Mouse (Mus musculus) testis, postnatal 10 days (tissue): ENCODE measurements around the gene Gps2.

ENCODE experiments used
- DNase-seq: peaks from one replicate; pipeline ENCODE4 v3.0.0; 2021; ENCODE audit warnings: low spot score

The Gps2 gene

GRCm38 (mm10) chr11:69913554-69914371 is at the start of gene Gps2:
Gps2 (plus strand) TSS chr11:69913888.
- DNase-seq, result peak; percentile 90

GRCm38 (mm10) chr11:69864138-69864860 is 49.4 kb upstream of the Gps2 start:
- no peak for DNase-seq

- no peak for DNase-seq
Measured at GRCm38 (mm10) chr11:69865561-69865960, 48.1 kb upstream of the Gps2 start.

DNA sequence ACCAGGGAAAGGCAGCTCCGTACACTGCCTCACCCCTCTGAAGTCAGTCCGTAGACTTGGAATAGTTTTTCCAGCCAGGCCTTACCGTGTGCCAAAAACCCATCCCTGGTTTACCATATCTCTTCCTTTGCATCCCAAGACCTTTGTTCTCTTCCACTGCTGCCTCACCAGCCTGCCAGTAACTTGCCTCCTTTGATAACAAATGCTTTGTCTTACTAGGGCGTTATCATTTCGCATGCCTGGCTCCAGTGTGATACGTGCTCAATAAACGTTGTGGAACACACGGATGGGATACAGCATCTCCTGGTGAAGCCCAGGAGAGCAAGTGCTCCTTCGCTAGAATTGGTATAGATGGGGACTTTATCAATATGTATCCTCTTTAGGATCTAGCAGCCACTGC is 46.4 kb upstream of the Gps2 start:
- DNase-seq, result no peak

GRCm38 (mm10) chr11:69870289-69871069 is 43.2 kb upstream of the Gps2 start:
- DNase-seq, result no peak

DNA sequence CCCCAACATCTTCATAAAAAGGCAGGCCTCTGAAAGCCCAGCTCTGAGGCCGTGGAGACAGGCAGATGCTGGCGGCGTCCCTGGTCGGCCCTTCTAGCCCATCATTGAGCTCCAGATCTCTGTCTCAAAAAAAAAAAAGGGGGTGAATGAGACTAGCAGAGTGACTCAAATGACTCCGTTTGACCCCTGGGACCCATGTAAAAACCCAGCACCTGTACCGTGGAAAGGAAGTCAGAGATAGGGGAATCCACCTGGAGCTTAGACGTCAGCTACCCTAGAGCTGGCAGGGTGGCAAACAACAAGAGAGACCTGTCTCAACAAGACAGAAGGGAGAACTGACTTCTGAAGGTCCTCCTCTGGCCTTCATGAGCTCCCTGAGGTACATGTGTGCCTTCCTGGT is 41.9 kb upstream of the Gps2 start:
- DNase-seq, result no peak

GRCm38 (mm10) chr11:69872451-69872850 is 41.2 kb upstream of the Gps2 start:
- DNase-seq, result no peak

GRCm38 (mm10) chr11:69876186-69876585 is 37.5 kb upstream of the Gps2 start:
- no peak for DNase-seq

DNA sequence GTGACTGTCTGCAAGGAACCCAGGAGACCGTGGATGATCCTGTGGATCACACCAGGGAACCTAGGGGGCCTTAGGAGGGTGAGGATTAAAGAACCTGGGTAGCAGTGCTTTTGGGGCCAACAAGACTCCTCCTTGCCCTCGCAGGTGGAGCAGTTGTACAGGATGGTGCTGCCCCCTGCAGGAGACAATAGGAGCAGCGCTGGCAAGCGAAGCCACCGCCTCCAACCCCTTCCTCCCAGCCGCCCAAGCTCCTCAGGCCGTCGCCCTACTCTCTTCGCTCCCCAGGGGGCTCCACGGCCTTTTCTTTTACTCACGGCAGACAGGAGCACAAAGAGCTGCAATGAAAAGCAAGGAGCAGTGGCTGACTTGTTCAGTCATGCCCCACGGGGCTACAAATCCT is 36.8 kb upstream of the Gps2 start:
- DNase-seq, result peak; percentile 93

DNA sequence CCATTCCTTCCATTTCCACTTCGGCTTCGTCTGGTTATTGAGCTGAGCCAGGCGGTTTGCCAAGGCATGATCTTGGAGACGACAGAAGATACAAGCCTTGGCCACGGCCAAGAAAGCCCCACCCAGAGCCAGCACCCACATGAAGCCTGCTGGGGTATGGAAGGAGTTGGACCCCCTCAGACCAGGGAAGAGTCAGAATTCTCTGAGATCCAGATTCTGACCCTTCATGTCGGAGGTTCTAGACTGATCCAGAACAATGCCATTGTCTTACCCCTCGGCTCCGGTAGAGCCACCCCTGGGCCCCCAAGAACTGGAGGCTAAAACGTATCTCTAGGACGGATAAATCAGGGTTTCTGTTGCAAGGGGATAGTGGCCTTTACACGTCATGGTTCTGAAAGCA is 35.8 kb upstream of the Gps2 start, which contains the start of gene Tmem95:
TSS of gene Tmem95 (minus strand) at position 141 of the 400 bp plus-strand sequence.
- no peak for DNase-seq

DNA sequence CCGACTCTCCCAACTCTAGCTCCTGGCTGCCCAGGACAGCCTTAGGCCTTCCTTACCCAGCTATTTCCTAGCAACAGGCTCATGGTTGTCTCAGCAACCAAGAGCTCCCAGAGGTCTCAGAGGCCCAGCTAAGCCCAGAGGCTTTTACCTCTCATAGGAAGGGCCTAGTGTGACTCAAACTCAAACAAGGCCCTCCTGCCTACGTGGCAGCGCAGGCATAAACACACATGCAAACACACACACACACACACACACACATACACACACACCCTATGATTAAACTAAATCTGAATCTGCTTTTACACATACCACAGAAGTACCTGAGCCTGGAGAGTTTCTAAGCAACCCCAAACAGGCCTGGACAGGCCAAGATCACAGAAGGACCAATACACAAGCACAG is 35.3 kb upstream of the Gps2 start:
- DNase-seq, result no peak

- no peak for DNase-seq
Measured at GRCm38 (mm10) chr11:69878952-69879351, 34.7 kb upstream of the Gps2 start.

GRCm38 (mm10) chr11:69879711-69880110 is 34.0 kb upstream of the Gps2 start:
- DNase-seq, result no peak

GRCm38 (mm10) chr11:69880506-69880852 is 33.2 kb upstream of the Gps2 start:
- DNase-seq, result peak; percentile 83

DNA sequence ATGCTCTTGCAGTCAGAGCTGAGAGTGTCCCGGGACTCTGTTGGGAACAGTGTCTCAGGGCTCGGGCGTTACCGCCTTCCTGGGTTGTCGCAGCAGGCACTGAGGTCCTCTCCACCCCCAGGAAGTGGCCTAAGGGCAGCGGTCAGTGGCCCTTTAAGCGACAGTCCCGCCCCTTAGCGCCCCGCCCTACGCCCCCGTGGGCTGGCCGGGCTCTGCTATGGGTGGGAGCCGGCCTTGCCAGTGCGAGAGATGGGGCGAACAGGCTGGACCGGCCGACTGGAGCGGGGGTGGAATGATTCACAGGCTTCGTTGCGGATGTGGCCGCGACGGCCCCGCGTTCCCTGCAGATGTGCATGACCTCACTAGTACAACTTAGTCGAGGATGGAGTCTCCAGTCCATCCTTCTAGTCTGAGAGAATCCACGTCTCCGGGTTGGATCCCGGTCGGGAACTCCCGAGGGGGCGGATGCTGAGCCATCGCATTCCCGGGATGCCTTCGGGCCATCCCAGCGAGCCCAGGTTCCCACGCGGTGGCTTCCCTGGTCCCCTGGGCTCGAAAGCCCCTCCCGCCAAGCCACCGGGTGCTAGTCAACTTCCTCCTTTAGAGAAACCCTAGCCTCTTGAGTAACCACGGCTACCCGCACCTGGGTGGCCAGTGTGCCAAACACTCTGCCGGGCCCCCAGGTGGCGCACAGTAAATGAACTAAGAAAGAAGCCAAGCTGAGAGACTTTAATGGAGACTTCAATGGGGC is 32.7 kb upstream of the Gps2 start, which contains the start of gene Kctd11:
TSS of gene Kctd11 (minus strand) at position 554 of the 751 bp plus-strand sequence.
- peak; percentile 90 for DNase-seq

- DNase-seq, result no peak
Measured at GRCm38 (mm10) chr11:69881787-69882670, 31.7 kb upstream of the Gps2 start.

- peak; percentile 70 for DNase-seq
Measured at GRCm38 (mm10) chr11:69883066-69883465, 30.6 kb upstream of the Gps2 start.

- no peak for DNase-seq
Measured at GRCm38 (mm10) chr11:69883527-69884151, 30.0 kb upstream of the Gps2 start.

DNA sequence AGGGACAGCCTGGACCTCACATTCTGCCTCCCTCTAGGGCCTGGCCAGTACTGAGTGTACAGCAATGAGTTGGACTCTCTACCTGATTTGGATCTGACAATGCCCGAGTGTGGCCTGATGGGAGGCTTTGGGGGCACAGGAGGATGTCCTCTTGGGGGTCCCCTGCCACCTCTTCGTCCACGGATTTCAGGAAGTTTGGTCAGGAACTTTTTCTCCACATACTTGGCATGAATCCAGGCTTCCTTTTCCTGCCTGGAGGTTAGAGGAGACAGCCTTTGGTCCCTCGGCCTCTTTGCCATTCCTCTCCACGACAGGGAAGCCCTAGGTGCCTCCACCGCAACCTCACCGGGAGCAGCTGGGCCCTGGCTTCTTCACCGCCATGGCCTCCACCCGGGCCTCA is 29.4 kb upstream of the Gps2 start:
- DNase-seq, result no peak

GRCm38 (mm10) chr11:69884663-69885062 is 29.0 kb upstream of the Gps2 start:
- DNase-seq, result no peak
